Mouse (Mus musculus): ENCODE results near the gene Akr1c14.

- peak; percentile 39 for TF ChIP-seq CTCF (IDR thresholded peaks at IDR 0.05; ENCODE audit: control insufficient read depth, insufficient read depth, insufficient read length)
- TF ChIP-seq USF1 (IDR thresholded peaks at IDR 0.05; ENCODE audit: low read depth): no peak
Measured at GRCm38 (mm10) chr13:4001687-4002086, 47.1 kb upstream of the Akr1c14 start.
